Mouse (Mus musculus): Measurements from ENCODE around the gene Cntln.

The Cntln gene

DNA sequence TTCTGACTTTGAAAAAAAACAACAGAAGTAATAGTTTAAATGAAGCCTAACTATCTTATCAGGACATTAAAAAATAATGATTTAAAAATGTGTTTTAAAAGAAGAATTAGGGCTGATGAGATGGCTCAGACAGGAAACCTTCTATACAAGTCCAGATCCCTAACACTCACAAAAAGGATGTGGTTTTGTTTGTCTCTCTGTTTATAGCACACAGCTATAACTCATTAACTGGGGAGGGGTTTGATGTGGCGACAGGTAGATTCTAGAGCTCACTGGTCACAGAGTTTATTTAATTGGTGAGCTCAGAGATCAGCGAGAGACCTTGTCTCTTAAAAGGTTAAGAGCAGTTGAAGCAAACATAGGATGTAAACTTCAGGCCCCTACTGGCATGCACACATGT is 175.5 kb downstream of the Cntln start:
- DNase-seq, result no peak

DNA sequence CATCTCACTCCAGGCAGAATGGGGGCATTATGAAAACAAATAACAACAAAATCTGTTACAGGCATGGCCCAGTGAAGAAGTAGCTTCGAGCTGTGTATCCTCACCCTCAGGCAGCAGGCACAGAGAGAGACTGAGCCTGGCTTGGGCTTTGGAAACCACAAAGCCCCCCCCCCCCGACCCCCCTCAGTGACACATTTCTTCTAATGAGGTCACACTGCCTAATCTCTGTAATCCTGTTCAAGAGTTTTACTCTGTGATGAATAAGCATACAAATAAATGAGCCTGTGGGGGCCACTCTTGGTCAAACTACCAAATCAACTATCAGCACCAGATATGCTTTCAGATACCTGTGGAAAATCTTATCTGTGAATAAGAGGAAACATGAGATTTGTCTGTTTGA is 177.6 kb downstream of the Cntln start:
- DNase-seq, result no peak

DNA sequence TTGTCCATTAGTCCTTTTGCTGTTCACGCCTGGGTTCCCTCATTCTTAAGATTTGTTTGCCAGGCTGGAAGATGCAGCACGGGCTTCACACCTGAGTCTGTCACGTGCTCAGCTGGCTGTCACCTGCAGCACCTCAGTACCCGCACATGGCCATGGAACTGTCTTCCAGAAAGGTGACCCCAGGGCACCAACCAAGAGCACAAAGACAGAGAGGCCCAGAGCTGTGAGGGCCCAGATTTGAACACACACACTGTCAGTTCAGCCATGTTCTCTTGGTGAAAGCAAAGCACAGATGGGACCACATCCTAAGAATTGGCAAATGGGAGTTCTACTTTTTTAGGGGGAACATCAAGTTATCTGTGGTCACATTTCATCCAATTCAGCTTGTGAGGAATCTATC is 211.9 kb downstream of the Cntln start:
- no peak for DNase-seq

DNA sequence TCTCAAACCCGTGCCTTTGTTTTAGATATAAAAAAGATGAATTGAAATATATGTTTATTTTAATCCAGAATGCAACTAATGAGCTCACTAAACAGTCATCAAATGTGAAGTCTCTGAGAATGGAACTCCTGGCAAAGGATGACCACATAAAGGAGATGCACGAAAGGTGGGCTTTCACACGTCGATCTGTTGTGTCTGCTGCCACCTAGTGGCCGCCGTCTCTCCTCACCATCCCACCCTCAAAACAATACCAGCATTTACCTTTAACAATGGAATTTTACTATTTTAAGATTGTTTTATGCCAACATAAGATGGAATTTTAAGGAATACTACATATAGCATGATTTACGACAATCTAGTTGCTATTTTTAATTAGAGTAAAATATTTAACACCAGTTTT is 212.6 kb downstream of the Cntln start:
- peak; percentile 83 for DNase-seq

DNA sequence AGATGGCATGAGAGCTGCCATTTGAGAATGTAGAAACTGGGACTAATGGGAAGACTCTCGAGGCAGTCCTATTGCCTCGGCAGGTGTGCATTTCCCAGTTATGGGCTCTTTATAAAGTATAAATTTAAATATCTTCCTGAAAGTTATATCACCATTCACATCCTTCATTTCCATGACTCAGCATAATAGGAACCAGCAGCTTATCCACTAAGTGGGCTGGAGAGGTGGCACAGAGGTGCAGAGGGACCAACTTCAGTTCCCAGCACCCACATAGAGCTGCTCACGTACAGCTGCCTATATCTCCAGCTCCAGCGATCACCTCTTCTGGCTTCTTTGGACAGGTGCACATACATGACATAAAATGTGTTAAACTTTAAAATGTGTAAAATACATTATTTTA is 218.1 kb downstream of the Cntln start:
- no peak for DNase-seq

DNA sequence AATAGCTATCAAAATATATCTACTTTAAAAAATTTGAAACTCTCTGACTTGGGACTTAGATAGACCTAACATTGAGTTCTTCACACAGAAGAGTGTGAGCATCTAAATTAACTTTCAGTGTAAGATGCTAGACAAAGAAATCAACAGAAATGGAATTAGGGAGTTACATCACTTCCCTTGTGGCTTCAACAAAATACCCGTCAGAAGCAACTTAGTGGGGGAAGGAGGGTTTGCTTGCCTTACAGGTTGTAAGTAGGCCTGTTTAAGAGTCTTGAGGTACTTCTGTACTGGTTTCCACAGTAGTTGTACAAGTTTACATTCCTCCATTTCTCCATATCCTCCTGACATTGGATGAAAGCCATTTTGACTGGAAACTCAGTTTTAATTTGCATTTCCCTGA is 222.3 kb downstream of the Cntln start:
- no peak for DNase-seq

DNA sequence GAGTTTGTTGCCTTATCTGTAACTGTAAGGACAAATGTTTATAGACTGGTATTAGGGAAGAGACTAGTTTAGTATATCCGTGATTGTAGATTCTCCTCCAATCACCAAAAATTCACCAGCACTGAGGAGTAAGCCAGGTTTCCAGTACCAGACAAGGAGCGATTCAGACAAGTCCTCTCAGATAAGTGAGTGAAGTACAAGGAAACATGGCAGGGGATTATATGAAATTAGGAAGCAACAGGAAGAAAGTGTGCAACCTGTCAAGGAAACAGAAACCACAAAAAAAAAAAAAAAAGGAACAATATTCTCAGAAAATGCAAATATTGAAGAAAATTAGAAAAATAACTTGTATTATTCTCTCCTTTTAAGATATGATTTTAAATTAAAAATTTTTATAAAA is 222.9 kb downstream of the Cntln start:
- DNase-seq, result no peak

DNA sequence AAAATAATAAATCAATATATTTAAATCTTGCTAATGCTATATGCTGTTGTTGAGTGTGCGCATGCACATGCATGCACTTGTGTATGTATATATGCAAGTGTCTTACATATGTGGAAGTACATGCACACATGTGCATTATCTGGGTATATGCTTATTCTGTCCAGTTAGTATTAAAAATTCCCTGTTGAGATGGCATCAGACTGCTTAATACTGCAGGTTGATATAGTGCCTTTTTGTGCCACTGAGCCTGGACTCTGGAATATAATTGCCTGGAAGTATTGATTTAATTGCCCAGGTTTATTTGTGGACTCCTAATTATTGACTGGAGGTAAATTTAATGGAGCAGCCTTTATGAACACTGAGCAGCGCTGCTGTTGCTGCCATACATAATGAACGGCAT is 236.2 kb downstream of the Cntln start:
- no peak for DNase-seq

DNA sequence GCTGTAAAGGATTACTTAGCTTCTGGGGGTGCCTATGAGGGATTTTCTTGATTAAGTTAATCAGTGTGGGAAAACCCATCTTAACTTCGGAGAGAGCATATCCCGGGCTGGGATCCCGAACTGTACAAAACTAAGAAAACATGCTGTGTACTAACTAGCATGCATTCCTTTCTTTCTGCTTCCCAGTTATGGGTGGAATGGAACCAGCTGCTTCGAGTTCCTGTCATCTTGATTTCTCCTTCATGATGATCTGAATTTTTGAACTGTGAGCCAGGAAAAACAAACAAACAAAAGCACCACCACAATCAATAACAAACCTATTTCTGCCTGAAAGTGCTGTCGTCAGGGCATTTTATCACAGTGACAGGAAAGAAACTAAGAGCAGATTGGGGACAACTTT is 265.6 kb downstream of the Cntln start:
- DNase-seq, result no peak

DNA sequence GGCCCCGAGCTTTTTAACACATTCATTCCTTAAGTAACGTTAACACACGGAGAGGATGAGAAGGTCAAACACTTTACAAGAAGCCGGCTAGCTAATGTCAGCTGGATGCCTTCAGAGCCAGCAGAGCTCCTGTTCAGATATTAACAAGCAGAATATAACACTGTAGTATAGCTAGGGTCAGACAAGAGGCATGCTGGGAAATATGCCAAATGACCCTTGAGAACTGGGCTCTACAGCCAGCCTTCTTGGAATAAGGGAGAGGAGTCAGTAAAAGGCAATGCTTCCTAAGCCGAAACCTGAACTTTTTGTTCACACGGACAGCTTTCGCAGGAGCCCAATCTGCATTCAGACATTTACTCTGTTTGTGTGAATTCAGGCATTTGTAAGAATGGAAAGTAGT is 267.8 kb downstream of the Cntln start:
- DNase-seq, result no peak

DNA sequence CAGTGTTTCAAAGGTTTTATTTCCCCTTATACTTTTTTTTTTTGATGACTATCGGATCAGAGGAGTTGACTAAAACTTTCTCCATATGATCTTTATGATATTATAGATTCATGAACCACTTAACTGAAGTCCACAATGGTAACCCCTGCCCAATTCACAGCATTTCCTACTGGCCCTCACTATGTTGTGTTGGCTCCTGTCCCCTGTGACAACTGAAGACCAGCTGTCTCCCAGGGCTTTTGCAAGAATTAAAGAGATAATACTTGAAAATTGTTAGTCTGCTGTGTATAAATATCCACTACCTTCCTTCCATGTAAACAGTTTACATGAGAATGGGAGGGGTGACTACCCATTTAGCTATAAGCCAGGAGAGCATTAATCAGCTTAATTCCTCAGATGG is 270.3 kb downstream of the Cntln start:
- DNase-seq, result no peak

DNA sequence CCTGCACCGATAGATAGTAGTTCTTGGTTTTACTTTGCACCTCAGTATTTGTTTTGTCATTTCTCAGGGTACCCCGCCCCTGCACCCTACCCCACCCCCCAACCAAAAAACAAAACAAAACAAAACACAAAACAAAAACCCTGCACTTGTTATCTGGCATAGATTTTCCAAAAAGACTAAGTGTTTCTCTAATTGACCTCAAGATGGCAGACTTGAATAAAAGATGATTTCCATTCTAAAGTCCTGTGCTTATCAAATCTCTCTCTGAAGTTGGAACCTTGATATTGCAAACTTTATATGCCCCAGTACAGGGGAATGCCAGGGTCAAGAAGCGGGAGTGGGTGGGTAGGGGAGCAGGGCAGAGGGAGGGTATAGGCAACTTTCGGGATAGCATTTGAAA is 277.0 kb downstream of the Cntln start:
- DNase-seq, result peak; percentile 8

DNA sequence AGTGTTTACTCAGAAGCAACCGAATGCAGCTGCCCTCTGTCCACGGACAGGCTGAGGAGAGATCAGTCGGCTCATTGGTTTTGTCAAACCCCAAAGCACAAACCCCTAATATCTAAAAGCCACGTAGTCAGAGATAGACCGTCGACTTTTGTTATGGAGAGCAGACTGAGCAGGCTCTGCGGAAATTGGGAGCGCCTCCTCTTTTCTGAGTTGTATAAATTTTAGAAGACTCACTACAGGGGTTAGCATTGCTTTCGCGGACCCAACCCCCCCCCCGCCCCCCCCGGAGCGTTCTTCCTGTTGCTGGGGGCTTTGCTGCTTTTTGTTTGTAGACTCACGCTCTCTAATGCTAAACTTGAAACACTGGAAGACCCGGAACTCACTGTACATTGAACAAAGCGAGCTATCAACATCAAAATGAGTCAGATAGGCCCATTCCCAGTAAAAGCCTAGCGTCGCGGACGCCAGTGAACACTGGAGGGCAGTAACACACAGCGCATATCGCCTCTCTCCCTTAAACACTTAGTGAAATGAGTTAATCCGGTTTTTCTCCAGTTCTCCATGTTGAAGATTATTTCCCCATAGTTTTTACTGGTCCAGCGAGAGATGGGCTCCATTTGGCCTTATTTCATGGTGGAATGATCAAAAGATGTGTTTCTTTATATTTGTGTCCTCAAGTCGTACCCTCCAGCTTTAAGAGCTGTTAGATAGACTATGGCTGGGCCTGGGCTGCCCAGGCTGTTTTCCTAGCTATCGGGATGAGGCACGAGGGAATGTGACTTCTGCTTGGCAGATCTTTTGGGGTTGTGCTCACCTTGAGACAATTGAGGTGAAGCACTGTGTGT is 278.6 kb downstream of the Cntln start:
- peak; percentile 87 for DNase-seq

DNA sequence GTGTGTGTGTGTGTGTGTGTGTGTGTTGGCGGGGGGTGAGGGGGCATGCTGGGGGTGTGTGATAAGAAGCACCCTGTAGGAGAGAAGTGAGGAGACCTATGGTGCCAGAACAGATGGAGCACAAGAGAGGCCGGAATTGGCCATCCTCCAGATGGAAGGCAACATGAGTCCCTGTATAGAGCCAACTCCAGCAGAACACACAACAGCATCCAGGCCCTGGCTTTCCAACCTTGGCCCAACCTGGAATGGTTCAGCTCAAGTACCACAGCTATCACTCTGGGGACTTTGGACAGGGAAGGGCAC is 279.2 kb downstream of the Cntln start:
- DNase-seq, result no peak

DNA sequence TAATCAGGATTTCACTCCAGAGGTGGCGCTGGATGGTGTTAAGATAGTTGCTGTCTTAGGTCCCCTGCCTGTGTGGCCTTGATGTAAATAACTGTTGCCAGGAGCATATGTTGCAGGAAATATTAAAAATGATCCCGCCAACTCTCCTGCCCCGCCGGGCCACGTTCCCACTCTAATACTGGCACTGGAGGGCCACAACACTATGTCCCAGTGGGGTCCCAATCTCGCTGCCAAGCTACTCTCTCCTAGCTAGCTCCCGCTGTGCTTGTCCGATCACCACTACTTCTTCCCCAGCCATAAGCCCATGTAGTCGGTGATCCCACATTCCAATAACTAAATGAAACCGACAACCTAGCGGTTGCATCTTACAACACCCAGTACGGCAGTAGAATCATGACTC is 283.9 kb downstream of the Cntln start:
- DNase-seq, result no peak

DNA sequence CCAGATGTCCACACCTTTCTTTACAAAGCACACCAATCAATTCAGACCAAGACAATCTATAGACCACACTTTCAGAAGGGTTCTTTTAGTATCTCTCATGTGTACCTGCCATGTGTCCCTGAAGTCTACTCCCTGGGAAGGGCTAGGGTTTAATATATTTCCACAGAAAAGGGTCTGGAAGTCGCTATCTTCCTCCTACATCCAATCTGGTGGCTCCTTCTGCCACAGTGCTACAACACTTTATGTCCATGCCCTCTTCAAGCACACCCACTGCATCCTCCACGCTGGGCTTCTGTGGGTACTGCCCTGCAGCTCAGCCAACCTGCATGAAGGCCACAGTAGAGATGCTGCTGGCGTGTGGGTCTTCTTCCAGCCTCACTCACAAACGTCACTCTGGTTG is 291.4 kb downstream of the Cntln start:
- DNase-seq, result no peak

DNA sequence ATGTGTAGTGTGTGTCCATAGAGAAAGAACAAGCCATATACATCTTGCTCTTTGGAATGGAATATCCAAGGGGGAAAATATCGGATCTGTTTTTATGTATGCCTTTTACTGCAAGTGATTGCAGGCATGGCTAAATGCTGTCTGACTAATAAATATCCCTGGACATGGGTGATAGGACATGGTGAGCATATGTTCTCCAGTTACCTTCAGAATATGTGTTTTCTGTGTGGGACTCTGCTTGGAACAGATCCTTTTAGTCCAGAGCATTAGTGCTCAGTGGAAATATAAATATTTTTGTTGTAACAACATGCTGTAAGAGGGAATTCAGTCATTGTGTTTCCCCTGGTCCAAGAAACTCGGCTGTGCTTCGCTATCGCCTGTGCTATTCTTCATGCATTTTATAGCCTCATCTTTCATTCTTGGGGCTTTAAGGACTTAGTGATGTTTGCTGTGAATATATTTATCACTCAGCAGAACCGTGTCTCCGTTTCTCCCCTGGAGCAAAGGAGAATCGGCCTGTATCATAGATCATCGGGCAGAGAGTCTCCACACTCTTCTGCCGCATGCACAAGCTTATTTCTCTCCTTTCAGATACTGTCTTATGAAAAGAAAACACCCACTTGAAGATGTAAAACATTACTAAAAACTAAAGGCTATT is 294.4 kb downstream of the Cntln start:
- DNase-seq, result no peak

Data from embryo, embryonic 11 days (tissue).